ENCODE assay signal across 8 mouse cellular contexts in genomic region chr4:137930500-137931008, GRCm38 (mm10).
DNase-seq lines count a peak whose midpoint lies in the region; ATAC-seq and TF ChIP-seq lines count a peak whose summit lies in the region.

No protein-coding gene starts in this region.

- no peak for ATAC-seq in forebrain, postnatal 0 days
- ATAC-seq in limb, embryonic 12.5 days (ENCODE audit: insufficient number of reproducible peaks, insufficient read depth, low FRiP score, low TSS enrichment, low read depth) = 0 out of 2 replicates have a peak, but pooled peaks have one; percentile 32
- ATAC-seq in stomach, embryonic 16.5 days (ENCODE audit: insufficient read depth, low FRiP score) = no peak; the same call in 1 of the 2 replicates
- ATAC-seq in inflammation-experienced regulatory T-cells, adult 6 months = no peak

- intact Hi-C loops in left cerebral cortex, postnatal 4 days (cut with DNase I) = no loop called here

- peaks cover 52% of the 10 kb centered on the region for H3K36me3 ChIP-seq in forebrain, embryonic 10.5 days (replicated peaks)
- H3K36me3 ChIP-seq in forebrain, postnatal 0 days (ENCODE audit: insufficient read depth) = peaks cover 17% of the 10 kb centered on the region; the same call in 1 of the 2 replicates
- peaks cover 57% of the 10 kb centered on the region for H3K36me3 ChIP-seq in limb, embryonic 12.5 days
- peaks cover 5% of the 10 kb centered on the region; the same call in 1 of the 2 replicates for H3K36me3 ChIP-seq in stomach, embryonic 16.5 days (ENCODE audit: control insufficient read depth, insufficient read depth, low read length)

- DNase-seq in forebrain, embryonic 10.5 days (ENCODE audit: extremely low spot score, low spot score) = no peak
- DNase-seq in forebrain, postnatal 0 days = no peak
- DNase-seq in lung, postnatal 25 days (ENCODE audit: low spot score) = peak; percentile 65
- no peak for DNase-seq in lung, postnatal 4 days
- DNase-seq in left cerebral cortex, postnatal 4 days = no peak

- H3K4me1 ChIP-seq in forebrain, embryonic 10.5 days = peaks cover 56% of the 10 kb centered on the region
- H3K4me1 ChIP-seq in forebrain, postnatal 0 days (ENCODE audit: insufficient read depth) = no peaks in the 10 kb centered on the region
- peaks cover 61% of the 10 kb centered on the region for H3K4me1 ChIP-seq in limb, embryonic 12.5 days (replicated peaks)
- H3K4me1 ChIP-seq in stomach, embryonic 16.5 days (ENCODE audit: control insufficient read depth, insufficient read depth, low read length) = peaks cover 52% of the 10 kb centered on the region

- H3K4me3 ChIP-seq in forebrain, embryonic 10.5 days = peak overlapping the region; percentile 12
- H3K4me3 ChIP-seq in forebrain, postnatal 0 days (ENCODE audit: low read depth, low read length) = no peak overlapping the region
- H3K4me3 ChIP-seq in limb, embryonic 12.5 days (replicated peaks) = no peak overlapping the region
- no peak overlapping the region for H3K4me3 ChIP-seq in stomach, embryonic 16.5 days (replicated peaks; ENCODE audit: low read length)

- no peak for TF ChIP-seq CTCF in forebrain, postnatal 0 days (IDR thresholded peaks at IDR 0.05; ENCODE audit: low read depth)

- no peak overlapping the region for H3K4me2 ChIP-seq in forebrain, postnatal 0 days (ENCODE audit: low read depth)
- peak overlapping the region; percentile 43 for H3K4me2 ChIP-seq in limb, embryonic 12.5 days
- peak overlapping the region; percentile 42; the same call in 1 of the 2 replicates for H3K4me2 ChIP-seq in stomach, embryonic 16.5 days (ENCODE audit: low read depth, low read length)

- WGBS in forebrain, embryonic 10.5 days = 33% methylated on average over 9 of the region's 9 CpGs
- WGBS in forebrain, postnatal 0 days = 20% methylated on average over 9 of the region's 9 CpGs
- 6% methylated on average over 9 of the region's 9 CpGs for WGBS in limb, embryonic 12.5 days
- WGBS in stomach, embryonic 16.5 days = 12% methylated on average over 9 of the region's 9 CpGs

- no peak overlapping the region for H3K9ac ChIP-seq in forebrain, postnatal 0 days
- H3K9ac ChIP-seq in limb, embryonic 12.5 days (replicated peaks) = no peak overlapping the region
- H3K9ac ChIP-seq in stomach, embryonic 16.5 days (ENCODE audit: low read length) = no peak overlapping the region

- 0 out of 2 replicates have a peak, but pooled peaks cover 6% of the 10 kb centered on the region for H3K9me3 ChIP-seq in forebrain, embryonic 10.5 days
- no peaks in the 10 kb centered on the region for H3K9me3 ChIP-seq in forebrain, postnatal 0 days (ENCODE audit: low read length)
- peaks cover 6% of the 10 kb centered on the region; the same call in 1 of the 2 replicates for H3K9me3 ChIP-seq in limb, embryonic 12.5 days
- no peaks in the 10 kb centered on the region for H3K9me3 ChIP-seq in stomach, embryonic 16.5 days (replicated peaks; ENCODE audit: control insufficient read depth, low read length)

- H3K27ac ChIP-seq in forebrain, embryonic 10.5 days = peak overlapping the region; percentile 88
- no peak overlapping the region for H3K27ac ChIP-seq in forebrain, postnatal 0 days (ENCODE audit: low read depth, low read length)
- peak overlapping the region; percentile 94 for H3K27ac ChIP-seq in limb, embryonic 12.5 days
- peak overlapping the region; percentile 94 for H3K27ac ChIP-seq in stomach, embryonic 16.5 days (ENCODE audit: low read length)

- peaks cover 65% of the 10 kb centered on the region for H3K27me3 ChIP-seq in forebrain, embryonic 10.5 days (ENCODE audit: poor library complexity, severe bottlenecking)
- no peaks in the 10 kb centered on the region for H3K27me3 ChIP-seq in forebrain, postnatal 0 days (ENCODE audit: insufficient read depth, low read length)
- H3K27me3 ChIP-seq in limb, embryonic 12.5 days = no peaks in the 10 kb centered on the region
- no peaks in the 10 kb centered on the region for H3K27me3 ChIP-seq in stomach, embryonic 16.5 days (ENCODE audit: control insufficient read depth, insufficient read depth, low read length)
